Mouse (Mus musculus) MEL-GATA-1-ER (cell line): ENCODE results near the gene Bend6.
"Not testable (repeated sequence)": the region's sequence is repeated elsewhere in the genome, so short reads cannot be mapped to it uniquely, and the experiment has no call there.

Source experiments
- DNase-seq: peaks from one replicate; pipeline ENCODE4 v3.0.0-alpha.2; 2012; ENCODE audit warnings: low read depth; ENCODE audit errors: extremely low read depth

Gene Bend6

GRCm38 (mm10) chr1:33906927-33907326 is 689 bp downstream of the Bend6 start:
- no peak for DNase-seq

GRCm38 (mm10) chr1:33906216-33906615 is 1.4 kb downstream of the Bend6 start:
- DNase-seq = no peak

- no peak for DNase-seq
Measured at GRCm38 (mm10) chr1:33903587-33903986, 4.0 kb downstream of the Bend6 start.

- no peak for DNase-seq
Measured at GRCm38 (mm10) chr1:33900175-33900574, 7.4 kb downstream of the Bend6 start.

GRCm38 (mm10) chr1:33898373-33898772 is 9.2 kb downstream of the Bend6 start:
- no peak for DNase-seq

GRCm38 (mm10) chr1:33897426-33897825 is 10.2 kb downstream of the Bend6 start:
- DNase-seq = no peak

GRCm38 (mm10) chr1:33896666-33897065 is 10.9 kb downstream of the Bend6 start:
- DNase-seq = no peak

GRCm38 (mm10) chr1:33896116-33896515 is 11.5 kb downstream of the Bend6 start:
- DNase-seq = no peak

GRCm38 (mm10) chr1:33892784-33893183 is 14.8 kb downstream of the Bend6 start:
- DNase-seq = peak; percentile 9

GRCm38 (mm10) chr1:33883102-33883839 is 24.3 kb downstream of the Bend6 start:
- DNase-seq = peak; percentile 78

- DNase-seq = no peak
Measured at GRCm38 (mm10) chr1:33878170-33878569, 29.4 kb downstream of the Bend6 start.

GRCm38 (mm10) chr1:33876416-33876815 is 31.2 kb downstream of the Bend6 start:
- no peak for DNase-seq

GRCm38 (mm10) chr1:33875691-33876090 is 31.9 kb downstream of the Bend6 start:
- DNase-seq = peak; percentile 16

GRCm38 (mm10) chr1:33873561-33873960 is 34.1 kb downstream of the Bend6 start:
- DNase-seq = no peak

GRCm38 (mm10) chr1:33869437-33869836 is 38.2 kb downstream of the Bend6 start:
- no peak for DNase-seq

GRCm38 (mm10) chr1:33869031-33869430 is 38.6 kb downstream of the Bend6 start:
- DNase-seq = no peak

GRCm38 (mm10) chr1:33846807-33847206 is 60.8 kb downstream of the Bend6 start:
- no peak for DNase-seq

GRCm38 (mm10) chr1:33843823-33844222 is 63.8 kb downstream of the Bend6 start:
- DNase-seq = no peak

GRCm38 (mm10) chr1:33838952-33839351 is 68.7 kb downstream of the Bend6 start:
- DNase-seq = not testable (repeated sequence)

- DNase-seq = no peak
Measured at GRCm38 (mm10) chr1:33830586-33830985, 77.0 kb downstream of the Bend6 start.

- DNase-seq = no peak
Measured at GRCm38 (mm10) chr1:33817931-33818330, 89.7 kb downstream of the Bend6 start.

GRCm38 (mm10) chr1:33813868-33814794 is 93.5 kb downstream of the Bend6 start, which contains the start of gene Zfp451:
Gene Zfp451 (minus strand): TSS chr1:33814595.
- peak; percentile 54 for DNase-seq
